Mouse (Mus musculus) hindbrain, embryonic 12.5 days (tissue): Measurements from ENCODE around the gene Gm12169. TPM values are rescaled to one million over a fixed set of nuclear protein-coding genes. Genes with fewer than 3 reads are reported as not detected.

Experiments used
- ATAC-seq: fragments of 200-750 bp; cut with Nextera tagmentation; 2 replicates; pipeline ENCODE4 v1.8.0; 2017; ENCODE audit warnings: moderate TSS enrichment; ENCODE audit not compliant: low FRiP score
- H3K27ac ChIP-seq: fragments of 300-500 bp; sonication (generic); 2 replicates; pipeline ENCODE4 v1.5.1; 2016; ENCODE audit warnings: mild to moderate bottlenecking
- H3K27me3 ChIP-seq: fragments of 300-500 bp; sonication (generic); 2 replicates; pipeline ENCODE4 v1.6.1; 2016; ENCODE audit warnings: mild to moderate bottlenecking
- H3K36me3 ChIP-seq: fragments of 300-500 bp; sonication (generic); 2 replicates; pipeline ENCODE4 v1.6.1; 2016; ENCODE audit warnings: mild to moderate bottlenecking
- H3K4me1 ChIP-seq: fragments of 300-500 bp; sonication (generic); 2 replicates; pipeline ENCODE4 v1.6.1; 2016
- H3K4me2 ChIP-seq: fragments of 300-500 bp; sonication (generic); replicated peaks from 2 replicates; pipeline ENCODE4 v1.6.1; 2016; ENCODE audit warnings: mild to moderate bottlenecking
- H3K4me3 ChIP-seq: fragments of 300-500 bp; sonication (generic); 2 replicates; pipeline ENCODE4 v1.5.1; 2016; ENCODE audit warnings: mild to moderate bottlenecking
- H3K9ac ChIP-seq: fragments of 300-500 bp; sonication (generic); 2 replicates; pipeline ENCODE4 v1.6.1; 2016; ENCODE audit warnings: mild to moderate bottlenecking, moderate library complexity
- H3K9me3 ChIP-seq: fragments of 300-500 bp; sonication (generic); replicated peaks from 2 replicates; pipeline ENCODE4 v1.6.1; 2016; ENCODE audit warnings: mild to moderate bottlenecking
- WGBS: fragments of 180-500 bp; shearing (Covaris S2); methylation state at CpG from one replicate; pipeline ENCODE4 v1.1.7; 2016; 5-methylcytosine and 5-hydroxymethylcytosine counted together
- polyA plus RNA-seq: library from polyadenylated mRNA; unstranded; fragments of >200 nt; fragmentation: Nextera tagmentation; extraction: Ambion mirVana; gene quantifications from 2 replicates; pipeline ENCODE4 v1.2.1, GENCODE M21; 2016

Gm12169 gene
- polyA plus RNA-seq, 1 experiment from 2014 or later: not detected

GRCm38 (mm10) chr11:46552741-46553140 is 28.7 kb downstream of the Gm12169 start:
- no peaks in the 10 kb centered on the region for H3K4me1 ChIP-seq
- H3K27ac ChIP-seq: no peak overlapping the region
- H3K27me3 ChIP-seq: no peaks in the 10 kb centered on the region
- no peak overlapping the region for H3K4me3 ChIP-seq
- 87% methylated on average over 3 of the region's 3 CpGs for WGBS
- no peak overlapping the region for H3K4me2 ChIP-seq
- H3K9me3 ChIP-seq: no peaks in the 10 kb centered on the region
- no peaks in the 10 kb centered on the region for H3K36me3 ChIP-seq
- no peak overlapping the region for H3K9ac ChIP-seq
- no peak for ATAC-seq

GRCm38 (mm10) chr11:46561096-46561495 is 37.1 kb downstream of the Gm12169 start:
- Histone ChIP-seq H3K27me3 (no peaks in the 10 kb centered on the region), H3K9me3 (no peaks in the 10 kb centered on the region), H3K4me1 (no peaks in the 10 kb centered on the region), H3K27ac (no peak overlapping the region), H3K9ac (no peak overlapping the region), H3K4me3 (no peak overlapping the region), H3K36me3 (no peaks in the 10 kb centered on the region), H3K4me2 (no peak overlapping the region)
- ATAC-seq: no peak
- 79% methylated on average over 4 of the region's 4 CpGs for WGBS

GRCm38 (mm10) chr11:46564671-46565070 is 40.7 kb downstream of the Gm12169 start:
- H3K9me3 ChIP-seq: no peaks in the 10 kb centered on the region
- H3K27ac ChIP-seq: no peak overlapping the region
- no peak overlapping the region for H3K9ac ChIP-seq
- H3K4me1 ChIP-seq: no peaks in the 10 kb centered on the region
- ATAC-seq: no peak
- no peak overlapping the region for H3K4me3 ChIP-seq
- no peaks in the 10 kb centered on the region for H3K27me3 ChIP-seq
- no peak overlapping the region for H3K4me2 ChIP-seq
- H3K36me3 ChIP-seq: no peaks in the 10 kb centered on the region
- WGBS: 82% methylated on average over 1 of the region's 1 CpGs

- no peaks in the 10 kb centered on the region for H3K9me3 ChIP-seq
- no peak overlapping the region for H3K9ac ChIP-seq
- no peaks in the 10 kb centered on the region for H3K36me3 ChIP-seq
- H3K4me1 ChIP-seq: no peaks in the 10 kb centered on the region
- H3K4me3 ChIP-seq: no peak overlapping the region
- H3K27ac ChIP-seq: no peak overlapping the region
- WGBS: 93% methylated on average over 2 of the region's 2 CpGs
- no peak overlapping the region for H3K4me2 ChIP-seq
- H3K27me3 ChIP-seq: no peaks in the 10 kb centered on the region
- ATAC-seq: no peak
Measured at GRCm38 (mm10) chr11:46565967-46566366, 42.0 kb downstream of the Gm12169 start.

- ATAC-seq: no peak
- no peak overlapping the region for H3K9ac ChIP-seq
- no peaks in the 10 kb centered on the region for H3K4me1 ChIP-seq
- H3K4me2 ChIP-seq: no peak overlapping the region
- no peak overlapping the region for H3K4me3 ChIP-seq
- no peak overlapping the region for H3K27ac ChIP-seq
- no peaks in the 10 kb centered on the region for H3K27me3 ChIP-seq
- 72% methylated on average over 1 of the region's 1 CpGs for WGBS
- no peaks in the 10 kb centered on the region for H3K36me3 ChIP-seq
- no peaks in the 10 kb centered on the region for H3K9me3 ChIP-seq
Measured at GRCm38 (mm10) chr11:46569107-46569506, 45.1 kb downstream of the Gm12169 start.

- Histone ChIP-seq H3K27ac (no peak within 1 kb of the TSS), H3K4me3 (no peak within 1 kb of the TSS), H3K27me3 (no peaks in the 10 kb centered on the region), H3K4me1 (no peaks in the 10 kb centered on the region), H3K4me2 (no peak within 1 kb of the TSS), H3K9ac (no peak within 1 kb of the TSS), H3K36me3 (no peaks in the 10 kb centered on the region), H3K9me3 (no peaks in the 10 kb centered on the region)
- ATAC-seq: no peak
- WGBS: 67% methylated on average over 1 of the region's 1 CpGs
Measured at GRCm38 (mm10) chr11:46571327-46571726, 47.3 kb downstream of the Gm12169 start, which contains the start of gene BC053393. BC053393 (plus strand) TSS chr11:46571536.

- Histone ChIP-seq H3K4me3 (no peak overlapping the region), H3K27ac (no peak overlapping the region), H3K9me3 (no peaks in the 10 kb centered on the region), H3K36me3 (no peaks in the 10 kb centered on the region), H3K4me2 (no peak overlapping the region), H3K4me1 (no peaks in the 10 kb centered on the region), H3K27me3 (no peaks in the 10 kb centered on the region), H3K9ac (no peak overlapping the region)
- no peak for ATAC-seq
- 64% methylated on average over 5 of the region's 5 CpGs for WGBS
Measured at GRCm38 (mm10) chr11:46578771-46579281, 54.8 kb downstream of the Gm12169 start.

- no peak for ATAC-seq
- Histone ChIP-seq H3K9ac (no peak overlapping the region), H3K4me2 (no peak overlapping the region), H3K4me1 (no peaks in the 10 kb centered on the region), H3K4me3 (no peak overlapping the region), H3K36me3 (no peaks in the 10 kb centered on the region), H3K9me3 (no peaks in the 10 kb centered on the region), H3K27ac (no peak overlapping the region), H3K27me3 (no peaks in the 10 kb centered on the region)
- 85% methylated on average over 3 of the region's 3 CpGs for WGBS
Measured at GRCm38 (mm10) chr11:46580428-46580827, 56.4 kb downstream of the Gm12169 start.

- H3K27me3 ChIP-seq: no peaks in the 10 kb centered on the region
- ATAC-seq: no peak
- 82% methylated on average over 5 of the region's 5 CpGs for WGBS
Measured at GRCm38 (mm10) chr11:46582741-46583140, 58.7 kb downstream of the Gm12169 start.

More at GRCm38 (mm10) chr11:46582741-46583140, 58.7 kb downstream of the Gm12169 start:
- Histone ChIP-seq H3K4me1 (no peaks in the 10 kb centered on the region), H3K9me3 (no peaks in the 10 kb centered on the region), H3K4me2 (no peak overlapping the region), H3K4me3 (no peak overlapping the region), H3K27ac (no peak overlapping the region), H3K36me3 (no peaks in the 10 kb centered on the region), H3K9ac (no peak overlapping the region)

Other genes starting within 250 kb of the Gm12169 start
- gene Cyfip2, start 211.4 kb upstream of the Gm12169 start, polyA plus RNA-seq: 65.1 and 68.3 TPM in 2 replicates
- gene Itk, start 134.7 kb upstream of the Gm12169 start, polyA plus RNA-seq: 0.05 TPM in 1 of 2 replicates, not detected in the other
- not detected in 2 replicates for gene Fam71b, start 127.7 kb upstream of the Gm12169 start, polyA plus RNA-seq
- 79.3 and 85.9 TPM in 2 replicates for gene Med7, start 87.3 kb upstream of the Gm12169 start, polyA plus RNA-seq
- 0.14 and 0.35 TPM in 2 replicates for gene Havcr2, start 69.3 kb upstream of the Gm12169 start, polyA plus RNA-seq
- not detected in 2 replicates for gene BC053393, start 47.3 kb downstream of the Gm12169 start, polyA plus RNA-seq
- not detected in 2 replicates for gene Dppa1, start 105.0 kb downstream of the Gm12169 start, polyA plus RNA-seq
- not detected in 2 replicates for gene Timd2, start 182.8 kb downstream of the Gm12169 start, polyA plus RNA-seq
- not detected in 2 replicates for gene Havcr1, start 210.9 kb downstream of the Gm12169 start, polyA plus RNA-seq